Mouse (Mus musculus): ENCODE data around the gene Stk32c.

The Stk32c gene

GRCm38 (mm10) chr7:139208023-139208772, 4.9 kb downstream of the Stk32c start:
- in situ Hi-C loops (cut with MboI, MseI): loop anchor here (25.0 kb wide), 1 partner anchor 1771 kb away; the partner anchor contains the start of gene Glrx3

DNA sequence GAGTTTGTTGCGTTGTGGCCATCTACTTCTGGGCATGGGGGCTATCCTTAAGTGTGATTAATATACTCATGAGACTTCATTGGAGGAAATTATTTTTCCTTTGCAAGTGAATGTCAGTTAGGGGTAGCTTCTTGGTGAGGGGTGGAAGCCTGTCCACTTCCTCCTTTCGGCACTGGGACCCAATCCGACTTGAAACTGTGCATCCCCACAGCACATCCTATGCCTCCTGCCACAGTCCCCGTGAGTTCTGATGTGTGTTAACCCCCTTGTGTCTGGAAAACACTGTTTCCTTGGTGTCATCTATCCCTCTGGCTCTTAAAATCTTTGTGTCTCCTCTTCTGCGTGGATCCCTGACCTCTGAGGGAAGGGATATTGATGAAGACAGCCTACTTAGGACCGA, 11.9 kb downstream of the Stk32c start:
- in situ Hi-C loops (cut with MboI, MseI): loop anchor here (5.0 to 25.0 kb wide), 2 partner anchors 79 to 1764 kb away; partner anchors contain the start of gene Glrx3

- in situ Hi-C loops (cut with MboI, MseI): loop anchor here (5.0 to 25.0 kb wide), 2 partner anchors 78 to 1763 kb away; partner anchors contain the start of gene Glrx3
Observed at GRCm38 (mm10) chr7:139200108-139200507, 13.0 kb downstream of the Stk32c start.

GRCm38 (mm10) chr7:139197022-139197421, 16.1 kb downstream of the Stk32c start:
- in situ Hi-C loops (cut with MboI, MseI): no loop called here

DNA sequence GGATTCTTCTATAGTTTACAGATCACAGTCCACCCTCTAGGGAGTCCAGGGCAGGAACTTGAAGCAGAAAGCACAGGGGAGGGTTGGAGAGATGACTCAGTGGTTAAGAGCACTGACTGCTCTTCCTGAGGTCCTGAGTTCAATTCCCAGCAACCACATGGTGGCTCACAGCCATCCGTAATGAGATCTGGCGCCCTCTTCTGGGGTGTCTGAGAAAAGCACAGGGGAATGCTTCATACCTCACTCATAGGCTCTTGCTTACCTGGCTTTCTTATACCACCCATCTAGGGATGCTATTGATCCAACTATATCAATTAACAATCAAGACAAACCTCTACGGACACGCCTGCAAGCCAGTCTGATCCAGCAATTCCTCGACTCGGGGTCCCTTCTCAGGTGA, 21.5 kb downstream of the Stk32c start:
- in situ Hi-C loops (cut with MboI, MseI): no loop called here

DNA sequence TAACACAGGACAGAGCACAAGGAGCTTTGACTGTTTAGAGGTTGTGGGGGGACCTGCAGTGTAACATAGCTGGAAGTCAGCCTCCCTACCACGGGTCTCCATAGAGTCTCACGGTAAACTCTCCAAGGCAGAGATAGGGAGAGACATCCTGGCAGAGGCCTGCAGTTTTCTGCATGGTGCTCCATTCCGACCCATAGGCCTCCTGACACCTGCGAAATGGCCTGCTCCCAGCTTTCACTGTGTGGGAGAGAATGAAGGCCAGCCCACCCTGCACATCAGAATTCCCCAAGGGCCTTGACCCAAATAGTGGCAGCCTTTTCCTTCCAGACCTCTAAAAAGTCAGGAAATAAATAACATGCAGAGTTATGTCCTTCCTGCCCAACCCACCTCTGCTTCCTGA, 22.5 kb downstream of the Stk32c start:
- in situ Hi-C loops (cut with MboI, MseI): no loop called here

DNA sequence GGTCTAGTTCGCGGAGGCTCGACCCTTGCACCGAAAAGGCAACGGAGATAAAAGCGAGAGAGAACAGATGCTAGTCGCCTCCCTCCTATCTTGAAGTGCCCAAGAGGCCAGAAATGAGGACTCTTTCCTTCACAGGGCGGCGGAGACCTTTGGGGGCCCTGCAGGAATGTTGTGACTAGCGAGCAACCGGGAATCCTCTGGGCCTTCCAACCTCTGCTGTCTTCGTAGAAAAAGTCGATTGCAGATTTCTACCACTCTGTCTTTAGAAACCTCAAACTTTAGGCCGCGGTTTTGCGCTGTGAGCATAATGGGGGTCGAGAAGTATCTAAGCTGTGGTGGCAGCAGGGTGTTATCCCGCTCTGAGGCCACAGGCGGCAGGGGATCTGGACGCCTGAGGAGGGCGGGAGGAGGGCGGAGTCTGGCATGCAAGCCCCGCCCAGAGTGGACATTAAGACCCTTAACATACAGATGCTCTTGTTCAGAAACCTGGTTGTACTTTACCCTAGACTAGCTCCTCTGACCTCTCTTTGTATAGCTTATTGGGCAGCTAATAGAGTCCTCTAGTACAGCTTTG, 24.4 kb downstream of the Stk32c start:
- in situ Hi-C loops (cut with MboI, MseI): no loop called here

DNA sequence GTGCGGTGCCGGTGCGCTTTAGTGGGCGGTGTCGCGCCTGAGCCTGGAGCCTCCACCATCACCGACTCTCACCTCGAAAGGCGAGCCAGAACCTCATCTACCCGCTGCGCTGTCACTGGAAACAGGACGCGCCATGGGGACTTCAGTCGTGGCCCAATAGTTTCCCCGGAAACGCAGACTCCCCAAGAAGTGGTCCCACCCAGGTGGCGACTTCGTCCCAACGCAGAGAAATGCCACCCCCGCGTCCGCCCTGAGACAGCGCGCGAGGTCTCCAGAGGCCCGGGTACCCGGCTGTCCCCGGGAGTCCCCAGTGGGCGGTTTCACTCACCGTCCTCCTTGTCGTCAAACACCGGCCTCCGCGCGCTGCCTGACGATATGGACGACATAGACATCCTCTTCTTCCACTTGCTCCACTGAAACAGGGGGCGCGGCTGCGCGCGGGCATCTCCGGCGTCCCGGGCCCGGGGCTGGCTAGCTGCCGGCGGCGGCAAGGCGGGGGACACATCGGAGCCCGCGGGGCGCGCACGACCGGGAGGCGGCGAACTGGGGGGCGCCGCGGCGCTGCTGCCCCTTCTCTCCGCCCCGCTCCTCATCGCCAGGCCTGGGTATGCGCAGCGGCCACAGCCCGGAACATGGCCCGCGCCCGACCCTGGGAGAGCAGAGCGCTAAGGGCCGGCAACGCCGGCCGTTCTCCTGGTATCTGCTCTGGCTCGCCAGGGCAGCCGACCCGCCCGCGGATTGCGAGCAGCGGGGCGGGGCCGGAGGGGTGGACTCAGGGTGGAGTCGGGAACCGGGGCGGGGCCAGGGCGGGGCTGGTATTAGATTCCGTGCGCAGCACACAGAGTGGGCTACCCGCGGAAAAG, 25.1 kb downstream of the Stk32c start:
- in situ Hi-C loops (cut with MboI, MseI): no loop called here

GRCm38 (mm10) chr7:139187277-139187676, 25.8 kb downstream of the Stk32c start:
- in situ Hi-C loops (cut with MboI, MseI): no loop called here

DNA sequence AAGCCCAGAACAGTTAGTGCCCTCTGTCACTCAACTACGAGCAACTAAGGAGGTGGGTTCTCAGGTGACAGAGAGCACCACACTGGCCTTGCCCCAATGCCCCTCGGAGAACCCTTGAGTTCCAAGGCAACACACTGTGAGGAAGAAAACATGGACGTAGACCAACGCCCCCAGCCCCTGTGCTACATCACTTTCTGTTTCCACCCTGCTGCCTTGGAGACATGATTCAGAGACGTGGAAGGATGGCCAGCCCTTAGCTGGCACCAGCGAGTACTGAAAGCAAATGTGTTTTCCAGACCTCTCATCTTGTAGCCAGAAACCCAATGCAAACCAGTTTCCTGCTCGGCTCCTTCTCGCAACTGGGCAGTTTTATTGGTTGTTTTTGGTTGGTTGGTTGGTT, 26.7 kb downstream of the Stk32c start:
- in situ Hi-C loops (cut with MboI, MseI): no loop called here

DNA sequence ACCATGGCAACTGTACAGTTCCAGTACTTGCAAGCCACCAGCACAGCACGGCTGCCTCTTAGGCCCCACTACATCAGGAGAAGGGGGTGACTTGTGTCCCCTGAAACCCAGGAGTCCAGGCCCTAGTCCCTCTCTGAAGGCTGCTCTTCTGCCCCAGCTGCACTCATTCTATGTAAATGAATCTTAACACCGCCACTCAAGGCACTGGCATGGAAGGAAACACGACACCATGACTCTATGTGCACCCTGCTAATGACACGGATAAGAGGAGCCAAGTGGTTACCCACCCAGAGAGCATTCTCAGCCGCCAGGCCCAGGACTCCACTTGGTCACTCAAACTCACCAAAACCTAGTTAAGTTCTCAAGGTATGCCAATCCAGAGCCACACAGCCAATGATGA, 27.1 kb downstream of the Stk32c start:
- in situ Hi-C loops (cut with MboI, MseI): no loop called here

- in situ Hi-C loops (cut with MboI, MseI): no loop called here
Observed at GRCm38 (mm10) chr7:139184846-139185245, 28.3 kb downstream of the Stk32c start.

DNA sequence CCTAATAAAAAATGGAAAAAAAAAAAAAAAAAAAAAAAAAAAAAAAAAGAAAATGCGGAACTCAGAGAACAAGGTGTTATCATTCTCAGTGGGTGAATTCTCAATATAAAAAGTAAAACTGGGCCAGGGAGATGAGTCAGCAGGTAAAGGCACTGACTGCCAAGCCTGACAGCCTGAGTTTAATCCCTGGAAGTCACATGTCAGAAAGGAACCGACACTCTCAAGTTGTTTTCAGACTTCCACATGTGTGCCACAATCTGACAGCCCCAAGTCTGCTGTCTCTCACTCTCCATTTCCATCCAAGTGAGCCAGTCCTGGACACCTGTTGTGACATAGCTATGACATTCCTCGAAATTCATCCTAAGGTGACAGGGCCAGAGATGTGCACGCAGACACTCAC, 28.7 kb downstream of the Stk32c start:
- in situ Hi-C loops (cut with MboI, MseI): no loop called here

DNA sequence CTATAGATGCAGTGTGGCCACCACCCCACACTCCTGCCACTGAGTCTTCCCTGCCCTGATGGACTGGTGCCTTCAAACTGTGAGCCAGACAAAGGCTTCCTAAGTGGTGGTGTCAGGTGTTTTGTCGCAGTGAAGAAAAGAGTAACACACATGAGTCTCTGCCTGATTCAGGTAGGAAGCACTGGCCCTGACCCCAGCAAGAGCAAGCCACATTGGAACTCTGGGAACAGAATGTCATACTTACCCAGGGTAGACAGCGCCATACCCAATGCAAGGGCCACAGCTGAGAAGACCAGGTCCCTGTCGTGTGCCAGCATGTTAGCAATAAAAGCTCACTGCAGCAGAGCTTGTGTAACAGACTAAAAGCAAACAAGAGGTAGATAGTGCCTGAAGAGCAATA, 33.0 kb downstream of the Stk32c start:
- in situ Hi-C loops (cut with MboI, MseI): no loop called here

- in situ Hi-C loops (cut with MboI, MseI): no loop called here
Observed at GRCm38 (mm10) chr7:139179299-139179698, 33.8 kb downstream of the Stk32c start.

- in situ Hi-C loops (cut with MboI, MseI): no loop called here
Observed at GRCm38 (mm10) chr7:139169143-139169542, 44.0 kb downstream of the Stk32c start.

DNA sequence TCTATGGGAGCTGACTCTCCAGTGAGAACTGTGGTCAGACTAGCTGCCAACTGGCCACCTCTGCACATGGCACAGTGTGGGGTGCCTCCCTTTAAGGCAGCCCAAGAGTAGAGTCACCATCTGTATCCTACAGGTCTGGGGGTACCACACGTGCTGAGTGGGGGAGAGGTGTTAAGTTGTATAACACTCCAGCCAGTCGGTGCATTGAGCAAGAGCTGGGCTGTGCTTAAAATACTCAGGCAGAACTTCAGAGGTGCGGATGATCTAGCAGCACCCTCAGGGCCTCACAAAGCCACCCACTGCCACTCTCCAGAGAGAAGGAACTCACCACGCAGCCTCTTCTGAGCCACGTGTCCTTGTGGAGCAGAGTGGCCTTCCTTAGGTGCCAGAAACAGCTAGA, 48.7 kb downstream of the Stk32c start:
- in situ Hi-C loops (cut with MboI, MseI): no loop called here

DNA sequence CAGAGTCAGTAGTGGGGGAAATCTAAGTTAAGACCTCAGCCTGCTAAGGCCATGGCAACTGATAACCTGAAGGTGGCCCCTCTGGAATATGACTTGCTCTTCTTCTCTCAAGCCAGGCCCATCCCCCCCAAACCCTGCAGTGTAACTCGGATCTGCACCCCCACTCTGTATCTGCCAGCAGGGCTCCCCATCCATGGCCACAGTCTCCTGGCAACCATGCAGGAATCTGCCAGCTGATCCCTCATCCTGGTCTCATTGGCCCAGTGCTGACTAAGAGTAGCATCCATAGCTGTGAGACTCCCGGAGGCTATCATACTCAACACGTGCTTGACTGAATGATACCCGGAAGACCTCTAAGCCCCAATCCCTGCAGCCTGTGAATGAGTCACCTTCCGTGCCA, 54.2 kb downstream of the Stk32c start:
- in situ Hi-C loops (cut with MboI, MseI): no loop called here

GRCm38 (mm10) chr7:139158549-139158948, 54.6 kb downstream of the Stk32c start:
- in situ Hi-C loops (cut with MboI, MseI): no loop called here

GRCm38 (mm10) chr7:139157541-139157940, 55.6 kb downstream of the Stk32c start:
- in situ Hi-C loops (cut with MboI, MseI): no loop called here

GRCm38 (mm10) chr7:139156341-139157058, 56.6 kb downstream of the Stk32c start:
- in situ Hi-C loops (cut with MboI, MseI): no loop called here

GRCm38 (mm10) chr7:139152927-139153326, 60.2 kb downstream of the Stk32c start:
- in situ Hi-C loops (cut with MboI, MseI): no loop called here
